15 mouse cellular contexts compared by ENCODE assay signal in genomic region chr12:9358872-9359271, GRCm38 (mm10).
DNase-seq lines count a peak whose midpoint lies in the region; ATAC-seq and TF ChIP-seq lines count a peak whose summit lies in the region.
"Had no signal": no experiment of that assay in that cellular context is flagged by ENCODE, and none has a peak within 500 bp of the region (broad histone marks: within the 10 kb centered on the region; RNA-seq: fewer than 3 reads in every experiment).

No protein-coding gene starts in this region.

- H3K9me3 ChIP-seq in embryonic facial prominence, embryonic 10.5 days: no peaks in the 10 kb centered on the region
- H3K9me3 ChIP-seq in limb, embryonic 14.5 days (ENCODE audit: control insufficient read depth, low read length): no peaks in the 10 kb centered on the region
- H3K9me3 ChIP-seq: embryonic facial prominence, embryonic 12.5 days; forebrain, embryonic 10.5 days; heart, embryonic 10.5 days; midbrain, embryonic 10.5 days had no signal

- H3K4me1 ChIP-seq in kidney, adult 2 months (ENCODE audit: control insufficient read depth, insufficient read depth, low read length): no peaks in the 10 kb centered on the region
- H3K4me1 ChIP-seq in embryonic facial prominence, embryonic 10.5 days: peaks cover 8% of the 10 kb centered on the region
- peaks cover 6% of the 10 kb centered on the region for H3K4me1 ChIP-seq in limb, embryonic 14.5 days (ENCODE audit: control insufficient read depth, insufficient read depth, low read length)
- H3K4me1 ChIP-seq: embryonic facial prominence, embryonic 12.5 days; forebrain, embryonic 10.5 days; heart, embryonic 10.5 days; midbrain, embryonic 10.5 days had no signal

- H3K27me3 ChIP-seq in kidney, adult 2 months (replicated peaks; ENCODE audit: control insufficient read depth, insufficient read depth, low read length): peaks cover 2% of the 10 kb centered on the region; the same call in 1 of the 2 replicates
- H3K27me3 ChIP-seq in embryonic facial prominence, embryonic 10.5 days (replicated peaks; ENCODE audit: low read depth, poor library complexity, severe bottlenecking): no peaks in the 10 kb centered on the region
- no peaks in the 10 kb centered on the region for H3K27me3 ChIP-seq in limb, embryonic 14.5 days (ENCODE audit: control insufficient read depth, insufficient read depth, low read length)
- H3K27me3 ChIP-seq: embryonic facial prominence, embryonic 12.5 days had no signal

- DNase-seq in adrenal gland, postnatal 14 days: peak; percentile 9
- no peak for DNase-seq in adrenal gland, adult 8-10 months
- peak; percentile 11 for DNase-seq in kidney, adult 2 months
- no peak for DNase-seq in kidney, postnatal 14 days
- no peak for DNase-seq in embryonic facial prominence, embryonic 10.5 days (ENCODE audit: low spot score)
- DNase-seq in limb, embryonic 14.5 days (ENCODE audit: low spot score): no peak
- DNase-seq in urinary bladder, postnatal 25 days (ENCODE audit: low spot score): no peak
- no peak for DNase-seq in layer of hippocampus, postnatal 10 days (ENCODE audit: low spot score in 2 of 2)
- DNase-seq: cerebellum, postnatal 14 days; lung, postnatal 36 days had no signal

- TF ChIP-seq POLR2A in kidney, adult 2 months (IDR thresholded peaks at IDR 0.05; ENCODE audit: low read depth, low read length): no peak
- TF ChIP-seq POLR2A in limb, embryonic 14.5 days (IDR thresholded peaks at IDR 0.05; ENCODE audit: borderline replicate concordance, extremely low read depth, insufficient read depth, insufficient read length): no peak

- ATAC-seq in limb, embryonic 14.5 days (ENCODE audit: low FRiP score, low read depth): peak; percentile 53; the same call in 1 of the 2 replicates

- H3K36me3 ChIP-seq in kidney, adult 2 months (ENCODE audit: control insufficient read depth, insufficient read depth, low read length): no peaks in the 10 kb centered on the region
- no peaks in the 10 kb centered on the region for H3K36me3 ChIP-seq in embryonic facial prominence, embryonic 10.5 days (replicated peaks)
- H3K36me3 ChIP-seq in limb, embryonic 14.5 days (ENCODE audit: control insufficient read depth, insufficient read depth, low read length): no peaks in the 10 kb centered on the region
- H3K36me3 ChIP-seq: embryonic facial prominence, embryonic 12.5 days; forebrain, embryonic 10.5 days; heart, embryonic 10.5 days; midbrain, embryonic 10.5 days had no signal

- H3K4me3 ChIP-seq in kidney, adult 2 months (ENCODE audit: insufficient read depth, low read depth, low read length): no peak overlapping the region
- H3K4me3 ChIP-seq in embryonic facial prominence, embryonic 10.5 days: no peak overlapping the region
- no peak overlapping the region for H3K4me3 ChIP-seq in limb, embryonic 14.5 days (replicated peaks; ENCODE audit: low read length)
- H3K4me3 ChIP-seq: embryonic facial prominence, embryonic 12.5 days; forebrain, embryonic 10.5 days; heart, embryonic 10.5 days; midbrain, embryonic 10.5 days had no signal

- no peak overlapping the region for H3K27ac ChIP-seq in kidney, adult 2 months (ENCODE audit: insufficient read depth, low read depth, low read length)
- 0 out of 2 replicates have a peak overlapping the region, but pooled peaks have one; percentile 10 for H3K27ac ChIP-seq in embryonic facial prominence, embryonic 10.5 days (replicated peaks)
- H3K27ac ChIP-seq in limb, embryonic 14.5 days (replicated peaks; ENCODE audit: low read depth, low read length): no peak overlapping the region
- H3K27ac ChIP-seq: embryonic facial prominence, embryonic 12.5 days; forebrain, embryonic 10.5 days; heart, embryonic 10.5 days; midbrain, embryonic 10.5 days; stomach, postnatal 0 days had no signal

- 45% methylated on average over 8 of the region's 8 CpGs for WGBS in kidney, adult 2 months
- WGBS in embryonic facial prominence, embryonic 10.5 days: 50% methylated on average over 8 of the region's 8 CpGs
- 32% methylated on average over 8 of the region's 8 CpGs for WGBS in limb, embryonic 14.5 days

- no peak overlapping the region for H3K9ac ChIP-seq in limb, embryonic 14.5 days (ENCODE audit: low read depth, low read length, severe bottlenecking)
- H3K9ac ChIP-seq: embryonic facial prominence, embryonic 12.5 days had no signal

- no peak for TF ChIP-seq CTCF in kidney, adult 2 months (conservative IDR thresholded peaks at IDR 0.05; ENCODE audit: insufficient read depth, insufficient read length, low read depth, low read length)

- no peak overlapping the region for H3K4me2 ChIP-seq in limb, embryonic 14.5 days (replicated peaks; ENCODE audit: low read depth, low read length, severe bottlenecking)
- H3K4me2 ChIP-seq: embryonic facial prominence, embryonic 12.5 days had no signal

Comparison
In these comparisons a context has a peak if more than half of its experiments do, and no peak if none do; other contexts are left out.
1. DNase-seq: peak in adrenal gland, postnatal 14 days (single experiment) and kidney, adult 2 months (single experiment); none in adrenal gland, adult 8-10 months (single experiment), kidney, postnatal 14 days (single experiment), embryonic facial prominence, embryonic 10.5 days (single experiment), limb, embryonic 14.5 days (single experiment), urinary bladder, postnatal 25 days (single experiment) and layer of hippocampus, postnatal 10 days (0 of 2).